Mouse (Mus musculus) kidney, adult 2 months (tissue): ENCODE results near the gene Olfr544. TPM values are rescaled to one million over a fixed set of nuclear protein-coding genes. Genes with fewer than 3 reads are reported as not detected.
"Not testable (repeated sequence)": the region's sequence is repeated elsewhere in the genome, so short reads cannot be mapped to it uniquely, and the experiment has no call there.

Source experiments
- DNase-seq: peaks from one replicate; pipeline ENCODE4 v3.0.0; 2021
- H3K27ac ChIP-seq: fragments of 200-500 bp; 2 replicates; pipeline ENCODE4 v1.5.1; 2012; ENCODE audit warnings: low read depth, low read length, control low read depth, inconsistent platforms; ENCODE audit not compliant: insufficient read depth
- H3K27me3 ChIP-seq: fragments of 200-500 bp; replicated peaks from 2 replicates; pipeline ENCODE4 v1.6.1; 2012; ENCODE audit warnings: mild to moderate bottlenecking, moderate library complexity, low read length, inconsistent platforms; ENCODE audit not compliant: control insufficient read depth, insufficient read depth
- H3K36me3 ChIP-seq: fragments of 200-500 bp; 2 replicates; pipeline ENCODE4 v1.6.1; 2012; ENCODE audit warnings: mild to moderate bottlenecking, moderate library complexity, low read length, inconsistent platforms; ENCODE audit not compliant: control insufficient read depth, insufficient read depth
- H3K4me1 ChIP-seq: fragments of 200-500 bp; 2 replicates; pipeline ENCODE4 v1.6.1; 2011; ENCODE audit warnings: low read length; ENCODE audit not compliant: control insufficient read depth, insufficient read depth
- H3K4me3 ChIP-seq: fragments of 200-500 bp; 2 replicates; pipeline ENCODE4 v1.5.1; 2011; ENCODE audit warnings: mild to moderate bottlenecking, low read depth, low read length, control low read depth; ENCODE audit not compliant: insufficient read depth
- CTCF ChIP-seq: fragments of 200-500 bp; conservative IDR thresholded peaks from 2 replicates; pipeline ENCODE4 v1.5.1; 2011; ENCODE audit warnings: low read depth, mild to moderate bottlenecking, control low read depth, low read length, moderate library complexity, mixed read lengths; ENCODE audit not compliant: insufficient read depth, insufficient read length
- POLR2A ChIP-seq: fragments of 200-500 bp; IDR thresholded peaks from one replicate; pipeline ENCODE4 v1.6.1; 2011; ENCODE audit warnings: low read depth, low read length, control low read depth
- WGBS: fragments of 180-500 bp; shearing (Covaris S2); methylation state at CpG from one replicate; pipeline ENCODE4 v1.1.7; 2018; 5-methylcytosine and 5-hydroxymethylcytosine counted together
- polyA plus RNA-seq: library from polyadenylated mRNA; depleted of rRNA; stranded (reverse); fragments of >200 nt; gene quantifications from 2 replicates; pipeline ENCODE4 v1.2.3, GENCODE M21; 2012

The Olfr544 gene
- polyA plus RNA-seq, 1 experiment: not detected

DNA sequence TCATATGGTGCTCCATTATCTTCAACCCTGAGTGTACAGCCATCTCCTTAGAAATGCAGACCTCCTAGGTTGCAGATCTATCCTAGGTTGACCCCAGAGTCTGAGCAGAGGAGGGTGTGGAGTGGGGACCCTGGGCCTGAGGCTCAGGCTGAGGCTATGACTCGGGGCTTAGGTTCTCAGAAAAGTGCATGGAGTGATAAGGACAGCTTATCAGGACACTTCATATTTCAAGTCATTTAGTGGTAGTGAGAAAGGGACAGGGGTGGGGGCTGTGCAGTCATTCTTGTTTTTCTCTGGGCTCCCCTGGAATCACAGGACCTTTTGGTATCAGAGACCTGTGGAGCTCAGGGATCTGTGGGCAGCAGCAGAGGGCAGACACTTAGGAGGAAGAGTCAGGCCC lies 2.0 kb downstream of the Olfr544 start:
- Histone ChIP-seq H3K4me1 (no peaks in the 10 kb centered on the region), H3K27me3 (no peaks in the 10 kb centered on the region), H3K36me3 (no peaks in the 10 kb centered on the region), H3K27ac (no peak overlapping the region), H3K4me3 (no peak overlapping the region)
- TF ChIP-seq POLR2A: no peak
- no peak for TF ChIP-seq CTCF
- no peak for DNase-seq
- WGBS: 88% methylated on average over 1 of the region's 1 CpGs

DNA sequence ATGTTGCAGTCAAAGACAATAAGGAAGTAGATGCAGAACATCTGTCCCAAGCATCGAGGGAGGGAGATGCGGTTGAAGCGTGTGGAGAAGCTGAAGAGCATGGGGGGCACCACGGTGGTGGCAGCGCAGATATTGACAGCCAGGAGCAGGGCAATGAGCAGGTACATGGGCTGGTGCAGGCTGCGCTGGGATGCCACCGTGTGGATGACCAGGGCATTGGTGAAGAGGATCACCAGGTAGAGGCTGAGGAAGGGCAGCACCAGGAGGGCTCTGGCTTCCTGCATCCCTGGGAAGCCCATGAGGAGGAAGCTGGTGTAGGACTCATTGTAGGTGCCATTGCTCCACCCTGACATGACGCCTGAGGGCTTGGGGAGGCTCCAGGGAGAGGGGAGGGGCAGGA lies 3.3 kb downstream of the Olfr544 start:
- DNase-seq, H3K27ac ChIP-seq, H3K4me1 ChIP-seq, H3K4me3 ChIP-seq, H3K36me3 ChIP-seq, H3K27me3 ChIP-seq: not testable (repeated sequence)
- WGBS: 73% methylated on average over 8 of the region's 8 CpGs

DNA sequence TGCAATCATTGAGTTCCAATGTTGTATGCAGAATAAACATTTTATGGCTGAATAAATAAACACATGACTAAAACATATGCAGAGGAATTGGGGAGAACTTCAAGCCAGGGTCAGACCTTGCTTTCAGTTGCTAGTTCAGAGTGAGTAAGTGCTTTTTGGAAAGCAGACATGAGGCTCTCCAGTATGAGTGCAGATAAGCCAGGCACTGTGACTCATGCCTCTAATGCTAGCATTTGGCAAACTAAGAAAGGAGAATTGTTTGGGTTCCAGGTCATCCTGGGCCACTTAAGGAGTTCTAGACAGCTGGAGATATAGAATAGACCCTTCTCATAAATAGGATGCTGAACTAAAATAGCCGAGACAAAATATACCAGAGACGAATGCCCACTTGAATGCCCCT lies 4.4 kb downstream of the Olfr544 start:
- Histone ChIP-seq H3K27me3 (no peaks in the 10 kb centered on the region), H3K27ac (no peak overlapping the region), H3K4me1 (no peaks in the 10 kb centered on the region), H3K4me3 (no peak overlapping the region), H3K36me3 (no peaks in the 10 kb centered on the region)
- DNase-seq: no peak
- 94% methylated on average over 2 of the region's 2 CpGs for WGBS
- TF ChIP-seq CTCF: no peak
- TF ChIP-seq POLR2A: no peak

GRCm38 (mm10) chr7:102481579-102481978 lies 6.5 kb downstream of the Olfr544 start, which contains the start of gene Olfr543:
Gene Olfr543 (minus strand): TSS chr7:102481679.
- no peak for DNase-seq
- WGBS: 96% methylated on average over 4 of the region's 4 CpGs
- no peaks in the 10 kb centered on the region for H3K27me3 ChIP-seq

GRCm38 (mm10) chr7:102480821-102481220 lies 7.3 kb downstream of the Olfr544 start:
- no peak overlapping the region for H3K27ac ChIP-seq
- H3K27me3 ChIP-seq: no peaks in the 10 kb centered on the region
- H3K36me3 ChIP-seq: no peaks in the 10 kb centered on the region
- H3K4me3 ChIP-seq: no peak overlapping the region
- WGBS: 55% methylated on average over 4 of the region's 4 CpGs
- DNase-seq: no peak
- TF ChIP-seq CTCF (no peak), POLR2A (no peak)
- H3K4me1 ChIP-seq: no peaks in the 10 kb centered on the region

More at GRCm38 (mm10) chr7:102481579-102481978, 6.5 kb downstream of the Olfr544 start, which contains the start of gene Olfr543:
- no peaks in the 10 kb centered on the region for H3K4me1 ChIP-seq
- H3K36me3 ChIP-seq: no peaks in the 10 kb centered on the region
- H3K27ac ChIP-seq: no peak within 1 kb of the TSS
- TF ChIP-seq POLR2A: no peak
- no peak for TF ChIP-seq CTCF
- no peak within 1 kb of the TSS for H3K4me3 ChIP-seq

- H3K36me3 ChIP-seq: no peaks in the 10 kb centered on the region
- peak overlapping the region; percentile 16 for H3K27ac ChIP-seq
- no peak overlapping the region for H3K4me3 ChIP-seq
- peak; percentile 78 for DNase-seq
- TF ChIP-seq CTCF (no peak), POLR2A (no peak)
- WGBS: 44% methylated on average over 5 of the region's 5 CpGs
- H3K27me3 ChIP-seq: no peaks in the 10 kb centered on the region
- H3K4me1 ChIP-seq: no peaks in the 10 kb centered on the region
Measured at GRCm38 (mm10) chr7:102479368-102480078, 8.6 kb downstream of the Olfr544 start.

GRCm38 (mm10) chr7:102478926-102479325 lies 9.2 kb downstream of the Olfr544 start:
- Histone ChIP-seq H3K36me3 (no peaks in the 10 kb centered on the region), H3K4me3 (no peak overlapping the region), H3K27me3 (no peaks in the 10 kb centered on the region), H3K4me1 (no peaks in the 10 kb centered on the region), H3K27ac (no peak overlapping the region)
- no peak for DNase-seq
- TF ChIP-seq POLR2A: no peak
- TF ChIP-seq CTCF: no peak
- WGBS: 55% methylated on average over 3 of the region's 3 CpGs
